Mouse (Mus musculus): Measurements from ENCODE around the gene Med6. TPM values are rescaled to one million over a fixed set of nuclear protein-coding genes. Genes with fewer than 3 reads are reported as not detected.

Gene Med6
- total and polyA plus RNA-seq, 2 experiments from 2014 or later, result 33.9 to 34.6 TPM

- H3K4me1 ChIP-seq (ENCODE audit: insufficient read depth), result no peaks in the 10 kb centered on the region
- no peak overlapping the region for H3K4me2 ChIP-seq (ENCODE audit: low read depth)
- WGBS, result 88% methylated on average over 6 of the region's 6 CpGs
- no peak overlapping the region for H3K9ac ChIP-seq
- H3K9me3 ChIP-seq (ENCODE audit: low read length), result no peaks in the 10 kb centered on the region
- no peak overlapping the region for H3K4me3 ChIP-seq (ENCODE audit: low read depth, low read length)
- no peak for TF ChIP-seq CTCF (IDR thresholded peaks at IDR 0.05; ENCODE audit: low read depth)
- DNase-seq, result no peak
- no peak for ATAC-seq
- no peaks in the 10 kb centered on the region for H3K36me3 ChIP-seq (ENCODE audit: insufficient read depth)
- no peaks in the 10 kb centered on the region for H3K27me3 ChIP-seq (ENCODE audit: insufficient read depth, low read length)
- no peak overlapping the region for H3K27ac ChIP-seq (ENCODE audit: low read depth, low read length)
Observed at GRCm38 (mm10) chr12:81615807-81616206, 21.0 kb upstream of the Med6 start.

DNA sequence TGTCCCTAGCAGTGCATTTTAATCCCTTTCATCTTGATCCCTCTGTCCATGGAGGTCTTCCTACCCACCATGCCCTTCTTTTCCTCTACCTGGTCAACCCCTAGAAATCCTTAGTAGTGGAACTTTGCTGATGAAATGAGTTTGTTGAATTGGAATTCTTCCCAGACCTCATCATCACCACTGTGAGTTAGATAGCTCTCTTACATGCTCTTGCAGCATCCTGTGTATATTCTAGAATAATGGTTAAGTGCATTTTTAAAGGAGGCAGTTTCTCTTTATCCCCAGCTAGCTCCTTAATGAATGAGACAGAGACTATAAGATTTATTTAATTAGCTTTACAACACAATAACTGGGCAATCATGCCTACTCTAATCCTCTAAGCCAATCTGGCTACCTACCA is 14.6 kb upstream of the Med6 start:
- H3K4me3 ChIP-seq (ENCODE audit: low read depth, low read length), result no peak overlapping the region
- no peak overlapping the region for H3K27ac ChIP-seq (ENCODE audit: low read depth, low read length)
- H3K9ac ChIP-seq, result no peak overlapping the region
- no peaks in the 10 kb centered on the region for H3K4me1 ChIP-seq (ENCODE audit: insufficient read depth)
- H3K36me3 ChIP-seq (ENCODE audit: insufficient read depth), result no peaks in the 10 kb centered on the region
- no peak for DNase-seq
- TF ChIP-seq CTCF (IDR thresholded peaks at IDR 0.05; ENCODE audit: low read depth), result no peak
- H3K4me2 ChIP-seq (ENCODE audit: low read depth), result no peak overlapping the region
- no peak for ATAC-seq
- H3K27me3 ChIP-seq (ENCODE audit: insufficient read depth, low read length), result no peaks in the 10 kb centered on the region
- H3K9me3 ChIP-seq (ENCODE audit: low read length), result no peaks in the 10 kb centered on the region

GRCm38 (mm10) chr12:81604995-81605784 is 10.4 kb upstream of the Med6 start:
- 55% methylated on average over 5 of the region's 5 CpGs for WGBS
- Histone ChIP-seq H3K36me3 (ENCODE audit: insufficient read depth) (no peaks in the 10 kb centered on the region), H3K4me2 (ENCODE audit: low read depth) (no peak overlapping the region), H3K4me1 (ENCODE audit: insufficient read depth) (no peaks in the 10 kb centered on the region), H3K27me3 (ENCODE audit: insufficient read depth, low read length) (peaks cover 3% of the 10 kb centered on the region; the same call in 1 of the 2 replicates), H3K27ac (ENCODE audit: low read depth, low read length) (no peak overlapping the region), H3K9me3 (ENCODE audit: low read length) (no peaks in the 10 kb centered on the region), H3K4me3 (ENCODE audit: low read depth, low read length) (no peak overlapping the region), H3K9ac (no peak overlapping the region)
- no peak for TF ChIP-seq CTCF (IDR thresholded peaks at IDR 0.05; ENCODE audit: low read depth)
- DNase-seq, result no peak
- ATAC-seq, result no peak

DNA sequence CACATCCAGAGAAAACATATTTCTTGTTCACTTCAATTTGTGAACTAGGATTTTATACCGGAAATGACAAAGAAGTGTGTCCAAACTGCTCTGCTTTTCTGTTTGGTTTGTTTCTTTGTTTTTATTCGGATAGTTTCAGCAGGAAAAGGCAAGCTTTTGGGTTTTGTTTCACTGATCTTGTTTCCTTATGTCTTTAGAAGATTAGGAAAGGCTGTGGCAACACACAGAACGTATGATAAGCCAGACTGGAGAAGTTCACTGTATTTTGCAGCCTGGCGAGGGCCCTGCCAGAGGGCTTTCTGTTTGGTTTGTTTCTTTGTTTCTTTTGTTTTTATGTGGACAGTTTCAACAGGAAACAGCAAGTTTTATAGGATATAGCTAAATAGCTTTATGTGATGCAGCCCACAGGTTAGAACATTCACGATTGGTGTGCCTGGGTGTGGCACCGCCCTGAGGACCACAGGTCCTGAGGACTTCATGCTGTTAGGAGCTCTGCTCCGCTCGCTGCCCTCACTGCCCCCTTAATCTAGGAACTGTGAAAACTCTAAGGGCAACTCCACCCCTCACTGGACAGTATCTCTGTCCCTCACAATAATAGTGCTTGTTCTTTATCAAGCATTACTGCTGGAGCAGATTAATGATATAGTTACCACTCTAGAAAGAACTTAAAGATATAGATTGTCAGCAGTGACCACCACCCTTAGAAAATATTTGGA is 1.9 kb upstream of the Med6 start:
- no peak for ATAC-seq
- WGBS, result 75% methylated on average over 8 of the region's 8 CpGs

DNA sequence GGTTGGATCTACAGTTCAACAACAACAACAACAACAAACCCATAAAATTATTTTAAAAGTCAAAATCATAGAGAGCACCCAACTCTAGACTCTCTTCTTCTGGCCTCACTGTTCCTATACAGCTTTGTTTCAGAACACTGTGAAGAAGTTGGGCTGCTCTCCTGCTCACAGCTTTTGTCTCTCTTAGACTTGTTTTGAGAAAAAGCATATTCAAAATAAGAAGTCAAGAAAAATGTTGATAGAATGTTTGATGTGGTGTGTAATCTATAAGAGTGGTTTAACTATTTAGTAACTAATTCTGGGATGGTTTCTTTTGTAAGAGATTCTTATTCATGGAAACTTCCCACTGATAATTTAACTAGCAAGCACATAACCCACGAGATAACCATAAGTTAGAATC is 26.4 kb downstream of the Med6 start, which contains the start of gene Adam21:
Gene Adam21, minus strand, starts transcription at position 101 of the 400 bp plus-strand sequence.
- Histone ChIP-seq H3K4me3 (ENCODE audit: low read depth, low read length) (no peak within 1 kb of the TSS), H3K9ac (no peak within 1 kb of the TSS), H3K9me3 (ENCODE audit: low read length) (no peaks in the 10 kb centered on the region), H3K27ac (ENCODE audit: low read depth, low read length) (no peak within 1 kb of the TSS), H3K27me3 (ENCODE audit: insufficient read depth, low read length) (no peaks in the 10 kb centered on the region), H3K36me3 (ENCODE audit: insufficient read depth) (peaks cover 7% of the 10 kb centered on the region; the same call in 1 of the 2 replicates), H3K4me1 (ENCODE audit: insufficient read depth) (no peaks in the 10 kb centered on the region), H3K4me2 (ENCODE audit: low read depth) (no peak within 1 kb of the TSS)
- no peak for TF ChIP-seq CTCF (IDR thresholded peaks at IDR 0.05; ENCODE audit: low read depth)
- DNase-seq (no peak), ATAC-seq (no peak)
- WGBS, result 95% methylated on average over 1 of the region's 1 CpGs

More for the DNA sequence above, 1.9 kb upstream of the Med6 start:
- no peak overlapping the region for H3K27ac ChIP-seq (ENCODE audit: low read depth, low read length)
- peaks cover 9% of the 10 kb centered on the region for H3K4me1 ChIP-seq (ENCODE audit: insufficient read depth)
- no peak overlapping the region for H3K9ac ChIP-seq
- DNase-seq, result no peak
- H3K9me3 ChIP-seq (ENCODE audit: low read length), result no peaks in the 10 kb centered on the region
- no peak overlapping the region for H3K4me2 ChIP-seq (ENCODE audit: low read depth)
- no peak for TF ChIP-seq CTCF (IDR thresholded peaks at IDR 0.05; ENCODE audit: low read depth)
- peaks cover 3% of the 10 kb centered on the region; the same call in 1 of the 2 replicates for H3K27me3 ChIP-seq (ENCODE audit: insufficient read depth, low read length)
- H3K36me3 ChIP-seq (ENCODE audit: insufficient read depth), result no peaks in the 10 kb centered on the region
- no peak overlapping the region for H3K4me3 ChIP-seq (ENCODE audit: low read depth, low read length)

DNA sequence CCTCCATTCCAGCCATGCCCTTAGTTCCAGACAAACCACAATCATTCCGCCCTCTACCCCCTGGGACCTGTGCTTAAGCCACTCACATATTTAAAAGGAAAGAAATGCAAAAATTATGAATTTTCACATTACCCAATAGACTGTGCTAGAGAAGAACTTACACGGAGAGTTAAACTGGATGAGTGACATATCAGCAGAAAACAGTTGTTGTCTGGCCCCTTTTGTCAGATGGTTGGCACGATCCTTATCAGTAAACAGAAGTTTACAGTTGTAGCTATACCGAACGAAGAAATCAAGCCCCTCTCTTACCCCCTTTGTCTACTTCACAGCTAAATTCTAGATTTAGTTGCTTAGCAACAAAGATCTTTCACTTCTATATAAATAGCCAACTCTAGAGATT is 26.9 kb downstream of the Med6 start:
- H3K27ac ChIP-seq (ENCODE audit: low read depth, low read length), result no peak overlapping the region

DNA sequence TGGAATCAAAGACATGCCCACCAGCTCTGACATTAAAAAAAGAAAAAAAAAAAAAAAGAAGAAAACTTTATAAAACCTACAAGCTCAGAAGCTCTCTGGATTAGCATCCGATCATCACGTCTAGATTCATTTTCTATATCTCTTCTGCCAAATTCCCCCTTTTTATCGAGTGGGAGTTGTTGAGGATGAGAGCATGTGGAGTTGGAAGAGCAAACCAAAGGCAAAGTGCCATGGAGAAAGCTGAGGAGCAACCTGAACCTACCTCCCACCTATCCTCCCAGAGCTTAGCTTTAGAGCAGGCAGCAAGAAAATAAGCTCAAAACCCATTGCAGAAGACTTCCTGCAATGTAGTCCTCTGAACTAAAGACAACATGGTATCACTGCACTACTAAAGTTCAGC is 30.6 kb downstream of the Med6 start:
- 94% methylated on average over 3 of the region's 3 CpGs for WGBS
- no peak for TF ChIP-seq CTCF (IDR thresholded peaks at IDR 0.05; ENCODE audit: low read depth)
- ATAC-seq (no peak), DNase-seq (no peak)
- H3K36me3 ChIP-seq (ENCODE audit: insufficient read depth), result no peaks in the 10 kb centered on the region
- H3K27ac ChIP-seq (ENCODE audit: low read depth, low read length), result no peak overlapping the region
- no peak overlapping the region for H3K4me2 ChIP-seq (ENCODE audit: low read depth)
- no peaks in the 10 kb centered on the region for H3K9me3 ChIP-seq (ENCODE audit: low read length)
- H3K27me3 ChIP-seq (ENCODE audit: insufficient read depth, low read length), result no peaks in the 10 kb centered on the region
- no peaks in the 10 kb centered on the region for H3K4me1 ChIP-seq (ENCODE audit: insufficient read depth)
- no peak overlapping the region for H3K9ac ChIP-seq
- H3K4me3 ChIP-seq (ENCODE audit: low read depth, low read length), result no peak overlapping the region

More for the DNA sequence above, 26.9 kb downstream of the Med6 start:
- WGBS, result 66% methylated on average over 5 of the region's 5 CpGs
- no peak overlapping the region for H3K4me2 ChIP-seq (ENCODE audit: low read depth)
- H3K4me3 ChIP-seq (ENCODE audit: low read depth, low read length), result no peak overlapping the region
- DNase-seq (peak; percentile 7), ATAC-seq (no peak)
- no peaks in the 10 kb centered on the region for H3K27me3 ChIP-seq (ENCODE audit: insufficient read depth, low read length)
- no peak for TF ChIP-seq CTCF (IDR thresholded peaks at IDR 0.05; ENCODE audit: low read depth)
- H3K9ac ChIP-seq, result no peak overlapping the region
- H3K4me1 ChIP-seq (ENCODE audit: insufficient read depth), result no peaks in the 10 kb centered on the region
- H3K36me3 ChIP-seq (ENCODE audit: insufficient read depth), result peaks cover 4% of the 10 kb centered on the region; the same call in 1 of the 2 replicates
- H3K9me3 ChIP-seq (ENCODE audit: low read length), result no peaks in the 10 kb centered on the region
